Comparison of ENCODE assay signal across 23 mouse cellular contexts in the genomic region with DNA sequence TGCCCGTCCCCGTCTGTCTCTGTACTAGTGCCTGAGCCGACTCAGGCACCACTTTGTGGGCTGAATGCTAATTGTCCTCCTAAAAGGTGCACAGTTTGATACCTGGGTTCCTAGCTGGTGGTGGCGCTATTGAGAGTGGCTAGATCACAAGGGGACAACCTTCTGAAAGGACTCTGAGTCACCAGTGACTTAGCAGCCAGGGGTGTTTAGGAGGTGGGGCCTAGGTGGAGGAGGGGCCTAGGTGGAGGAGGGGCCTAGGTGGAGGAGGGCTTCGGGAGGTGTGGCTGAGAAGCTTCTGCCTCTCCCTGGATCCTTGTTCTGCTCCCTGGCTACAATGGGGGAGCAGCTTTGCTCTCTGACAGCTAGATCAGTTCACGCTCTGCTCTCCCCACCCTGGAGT. TPM values are rescaled to one million over a fixed set of nuclear protein-coding genes. Genes with fewer than 3 reads are reported as not detected.
DNase-seq lines count a peak whose midpoint lies in the region; ATAC-seq lines count a peak whose summit lies in the region.
"Had no signal": no experiment of that assay in that cellular context is flagged by ENCODE, and none has a peak within 500 bp of the region (broad histone marks: within the 10 kb centered on the region; RNA-seq: fewer than 3 reads in every experiment).

No protein-coding gene starts in this region.

- peaks cover 9% of the 10 kb centered on the region; the same call in 1 of the 2 replicates for H3K27me3 ChIP-seq in heart, embryonic 10.5 days (ENCODE audit: insufficient read depth, poor library complexity, severe bottlenecking)
- H3K27me3 ChIP-seq in liver, embryonic 11.5 days (replicated peaks; ENCODE audit: control insufficient read depth, insufficient read depth, low read length) = no peaks in the 10 kb centered on the region
- H3K27me3 ChIP-seq in stomach, embryonic 15.5 days (replicated peaks) = no peaks in the 10 kb centered on the region
- H3K27me3 ChIP-seq: embryonic facial prominence, embryonic 13.5 days; heart, embryonic 15.5 days; hindbrain, embryonic 15.5 days; midbrain, embryonic 15.5 days had no signal

- H3K9me3 ChIP-seq in heart, embryonic 10.5 days = no peaks in the 10 kb centered on the region
- H3K9me3 ChIP-seq in liver, embryonic 11.5 days (ENCODE audit: control insufficient read depth, low read length) = no peaks in the 10 kb centered on the region
- H3K9me3 ChIP-seq in stomach, embryonic 15.5 days = no peaks in the 10 kb centered on the region
- H3K9me3 ChIP-seq: embryonic facial prominence, embryonic 13.5 days; heart, embryonic 15.5 days; hindbrain, embryonic 15.5 days; midbrain, embryonic 15.5 days had no signal

- no peak overlapping the region for H3K4me2 ChIP-seq in liver, embryonic 11.5 days
- H3K4me2 ChIP-seq in stomach, embryonic 15.5 days = no peak overlapping the region
- H3K4me2 ChIP-seq: embryonic facial prominence, embryonic 13.5 days; heart, embryonic 15.5 days; hindbrain, embryonic 15.5 days; midbrain, embryonic 15.5 days had no signal

- intact Hi-C loops in gastrocnemius, postnatal 14 days (cut with DNase I; ENCODE audit: low total_unique reads) = no loop called here

- no peak overlapping the region for H3K4me3 ChIP-seq in heart, embryonic 10.5 days
- no peak overlapping the region for H3K4me3 ChIP-seq in liver, embryonic 11.5 days (ENCODE audit: low read depth, low read length)
- no peak overlapping the region for H3K4me3 ChIP-seq in stomach, embryonic 15.5 days (replicated peaks)
- H3K4me3 ChIP-seq: embryonic facial prominence, embryonic 13.5 days; heart, embryonic 15.5 days; hindbrain, embryonic 15.5 days; midbrain, embryonic 15.5 days had no signal

- H3K4me1 ChIP-seq in heart, embryonic 10.5 days = 0 out of 2 replicates have a peak, but pooled peaks cover 4% of the 10 kb centered on the region
- H3K4me1 ChIP-seq in liver, embryonic 11.5 days (replicated peaks; ENCODE audit: control insufficient read depth, insufficient read depth, low read length) = peaks cover 7% of the 10 kb centered on the region; the same call in 1 of the 2 replicates
- H3K4me1 ChIP-seq in stomach, embryonic 15.5 days = no peaks in the 10 kb centered on the region
- H3K4me1 ChIP-seq: embryonic facial prominence, embryonic 13.5 days; heart, embryonic 15.5 days had no signal

- H3K27ac ChIP-seq in heart, embryonic 10.5 days = no peak overlapping the region
- no peak overlapping the region for H3K27ac ChIP-seq in liver, embryonic 11.5 days (ENCODE audit: low read depth, low read length)
- no peak overlapping the region for H3K27ac ChIP-seq in stomach, embryonic 15.5 days
- H3K27ac ChIP-seq: embryonic facial prominence, embryonic 13.5 days; heart, embryonic 15.5 days; hindbrain, embryonic 15.5 days; macrophage; midbrain, embryonic 15.5 days had no signal

- no peak overlapping the region for H3K9ac ChIP-seq in liver, embryonic 11.5 days (ENCODE audit: low read depth, low read length)
- no peak overlapping the region for H3K9ac ChIP-seq in stomach, embryonic 15.5 days
- H3K9ac ChIP-seq: embryonic facial prominence, embryonic 13.5 days; heart, embryonic 15.5 days; hindbrain, embryonic 15.5 days; midbrain, embryonic 15.5 days had no signal

- 78% methylated on average over 6 of the region's 6 CpGs for WGBS in heart, embryonic 10.5 days
- WGBS in liver, embryonic 11.5 days = 83% methylated on average over 6 of the region's 6 CpGs
- WGBS in stomach, embryonic 15.5 days = 82% methylated on average over 6 of the region's 6 CpGs

- ATAC-seq in liver, embryonic 11.5 days (replicated peaks; ENCODE audit: low FRiP score) = peak; percentile 59
- 0 out of 2 replicates have a peak, but pooled peaks have one; percentile 27 for ATAC-seq in stomach, embryonic 15.5 days (ENCODE audit: insufficient read depth, low FRiP score, low read depth)
- no peak; the same call in 1 of the 2 replicates for ATAC-seq in granulocyte monocyte progenitor cell, adult 5-6 weeks (replicated peaks; ENCODE audit: poor library complexity, severe bottlenecking)
- ATAC-seq: midbrain, embryonic 15.5 days had no signal

- H3K36me3 ChIP-seq in heart, embryonic 10.5 days = no peaks in the 10 kb centered on the region
- no peaks in the 10 kb centered on the region for H3K36me3 ChIP-seq in liver, embryonic 11.5 days (ENCODE audit: control insufficient read depth, insufficient read depth, low read length)
- no peaks in the 10 kb centered on the region for H3K36me3 ChIP-seq in stomach, embryonic 15.5 days
- H3K36me3 ChIP-seq: embryonic facial prominence, embryonic 13.5 days; heart, embryonic 15.5 days; hindbrain, embryonic 15.5 days; midbrain, embryonic 15.5 days had no signal

- DNase-seq in heart, adult 11 months = peak; percentile 74
- DNase-seq in heart, embryonic 10.5 days (ENCODE audit: low spot score) = no peak
- peak; percentile 92 for DNase-seq in R1 (ENCODE audit: low read depth, low spot score)
- DNase-seq in liver, embryonic 11.5 days (ENCODE audit: low spot score) = no peak
- DNase-seq in layer of hippocampus, adult 18-20 months (ENCODE audit: low spot score in 2 of 2) = no peak
- no peak for DNase-seq in gastrocnemius, postnatal 14 days
- DNase-seq: cerebellum, adult 11 months; kidney, adult 2 months; kidney, postnatal 4 days; layer of hippocampus, postnatal 36 days; left cerebral cortex, postnatal 4 days; lung, adult 2 months had no signal

RNA-seq across cellular contexts. Expression of a gene that starts 20.1 kb away (rescaled TPM):
- polyA plus RNA-seq in heart, embryonic 10.5 days (2016; fragmentation: Nextera tagmentation; extraction: Ambion mirVana) = 0.19 TPM in 1 of 2 replicates, not detected in the other
- 0.19 and 0.21 TPM in 2 replicates for polyA plus RNA-seq in liver, embryonic 11.5 days (2014; fragmentation: Nextera tagmentation; extraction: Ambion mirVana)
- polyA plus RNA-seq in stomach, embryonic 15.5 days (2015; fragmentation: Nextera tagmentation; extraction: Ambion mirVana) = 0.12 TPM in 2 replicates
- total RNA-seq in layer of hippocampus, adult 18-20 months (2021) = not detected
- not detected in 2 replicates for total RNA-seq in granulocyte monocyte progenitor cell, adult 5-6 weeks (2014; fragmentation: Nextera tagmentation)
- total RNA-seq in granulocyte monocyte progenitor cell, adult 5-6 weeks (2017) = not detected in 2 replicates
- total RNA-seq in gastrocnemius, postnatal 14 days (2021) = under 1 TPM in 1 of 2 experiments, not detected in 1; 0.73 TPM
- total RNA-seq: layer of hippocampus, postnatal 36 days; left cerebral cortex, postnatal 4 days had no signal
- polyA plus RNA-seq: cortical plate, adult 2 months; embryonic facial prominence, embryonic 13.5 days; forebrain, embryonic 11.5 days; frontal cortex, adult 2 months; hindbrain, embryonic 15.5 days; macrophage; midbrain, embryonic 15.5 days; spleen, adult 2 months had no signal

RNA-seq across cellular contexts. Expression of a gene that starts 52.9 kb away (rescaled TPM):
- polyA plus RNA-seq in heart, embryonic 10.5 days (2016; fragmentation: Nextera tagmentation; extraction: Ambion mirVana) = 111 and 149 TPM in 2 replicates
- 242 and 253 TPM in 2 replicates for polyA plus RNA-seq in liver, embryonic 11.5 days (2014; fragmentation: Nextera tagmentation; extraction: Ambion mirVana)
- polyA plus RNA-seq in stomach, embryonic 15.5 days (2015; fragmentation: Nextera tagmentation; extraction: Ambion mirVana) = 184 and 224 TPM in 2 replicates
- total RNA-seq in layer of hippocampus, adult 18-20 months (2021) = 10 to 100 TPM; 75.3 to 76.5 TPM
- total RNA-seq in granulocyte monocyte progenitor cell, adult 5-6 weeks (2014; fragmentation: Nextera tagmentation) = 11.8 and 15.4 TPM in 2 replicates
- total RNA-seq in granulocyte monocyte progenitor cell, adult 5-6 weeks (2017) = 7.6 and 9.1 TPM in 2 replicates
- total RNA-seq in gastrocnemius, postnatal 14 days (2021) = 10 to 100 TPM; 32.1 to 43.9 TPM

Comparison
In these comparisons a context has a peak if more than half of its experiments do, and no peak if none do; other contexts are left out.
1. DNase-seq: peak in heart, adult 11 months (single experiment) and R1 (single experiment); none in heart, embryonic 10.5 days (single experiment), liver, embryonic 11.5 days (single experiment), layer of hippocampus, adult 18-20 months (0 of 2) and gastrocnemius, postnatal 14 days (single experiment).